Mouse (Mus musculus): Measurements from ENCODE around the gene Ttll5.

The Ttll5 gene

DNA sequence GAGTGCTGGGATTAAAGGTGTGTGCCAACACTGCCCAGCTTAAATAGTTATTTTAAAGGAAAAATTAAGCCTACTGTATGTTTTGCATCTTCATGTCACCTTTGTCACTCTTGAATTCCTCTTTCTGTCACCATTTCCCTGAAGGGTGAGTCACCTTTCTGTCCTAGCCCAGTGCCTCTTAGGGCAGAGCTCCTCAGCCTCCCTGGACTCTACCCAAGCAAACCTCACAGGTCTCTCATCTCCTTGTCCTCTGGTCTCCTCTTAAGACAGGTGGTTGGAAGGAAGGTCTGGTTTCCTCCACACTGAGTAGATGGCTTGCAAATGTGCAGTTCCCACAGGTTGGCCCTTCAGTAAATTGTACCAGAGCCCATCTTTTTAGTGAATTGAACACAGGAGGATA lies 143.4 kb downstream of the Ttll5 start:
- no peak for DNase-seq (ENCODE audit: low read depth, low spot score)

DNA sequence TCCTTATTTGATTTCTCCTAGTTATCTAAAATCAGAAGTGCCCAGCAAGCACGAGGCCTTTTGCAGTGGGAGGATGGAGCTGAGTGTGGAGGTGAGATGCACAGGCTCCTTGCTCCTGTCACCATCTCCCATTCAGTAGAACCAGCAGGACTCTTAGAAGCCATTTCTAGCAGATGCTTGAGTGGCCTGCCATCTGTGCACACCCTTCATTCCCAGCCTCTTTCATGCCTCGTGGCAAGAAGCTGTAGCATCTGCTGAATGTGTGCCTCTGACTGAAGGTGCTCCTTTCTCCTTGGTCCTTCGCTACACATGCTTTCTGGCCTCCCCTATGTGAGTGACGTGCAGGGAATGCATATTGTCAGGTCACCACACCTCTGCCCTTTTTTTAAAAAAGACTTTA lies 143.9 kb downstream of the Ttll5 start:
- no peak for DNase-seq (ENCODE audit: low read depth, low spot score)

- DNase-seq (ENCODE audit: low read depth, low spot score): peak; percentile 37
Measured at GRCm38 (mm10) chr12:85969571-85969970, 145.1 kb downstream of the Ttll5 start.

GRCm38 (mm10) chr12:85970191-85970590 lies 145.7 kb downstream of the Ttll5 start:
- no peak for DNase-seq (ENCODE audit: low read depth, low spot score)

GRCm38 (mm10) chr12:85970803-85971202 lies 146.3 kb downstream of the Ttll5 start:
- DNase-seq (ENCODE audit: low read depth, low spot score): no peak

DNA sequence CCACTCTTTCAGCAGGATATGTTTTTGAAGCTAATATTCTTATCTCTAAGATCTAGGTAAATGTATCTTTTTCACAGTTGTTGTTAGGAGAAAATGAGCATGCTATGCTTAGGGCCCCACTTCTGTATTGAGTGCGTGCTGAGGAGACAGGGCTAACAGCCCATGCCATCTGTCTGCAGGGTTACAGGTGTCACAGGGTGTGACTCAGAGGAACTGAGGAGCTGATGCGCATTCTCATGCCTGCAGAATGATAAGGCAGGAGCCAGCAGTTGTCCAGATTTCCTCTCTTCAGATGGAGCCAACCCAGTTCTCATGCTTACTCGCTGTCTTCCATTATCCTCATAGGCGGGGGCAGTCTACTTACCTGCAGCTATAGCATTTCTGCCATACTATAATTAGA lies 147.2 kb downstream of the Ttll5 start:
- DNase-seq (ENCODE audit: low read depth, low spot score): no peak

DNA sequence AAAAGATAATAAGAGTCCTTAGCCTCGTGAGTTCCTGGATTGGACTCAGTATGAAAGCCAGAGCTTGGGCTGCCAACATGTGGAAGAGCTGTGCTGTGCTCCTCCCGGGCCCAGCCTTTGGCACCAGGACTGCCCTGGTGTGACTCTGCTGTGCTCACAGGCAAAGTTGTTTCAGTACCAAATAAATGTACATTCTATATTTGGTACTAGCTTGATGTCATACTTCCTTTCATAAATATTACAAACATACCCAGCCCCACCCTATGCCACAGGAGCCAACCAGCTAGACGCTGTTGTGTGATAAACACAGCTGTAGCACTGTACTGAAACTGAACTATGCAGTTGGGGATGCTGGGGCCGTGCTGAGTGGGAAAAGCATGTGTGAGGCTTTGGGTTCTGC lies 149.1 kb downstream of the Ttll5 start:
- DNase-seq (ENCODE audit: low read depth, low spot score): no peak

- DNase-seq (ENCODE audit: low read depth, low spot score): no peak
Measured at GRCm38 (mm10) chr12:85974030-85974429, 149.6 kb downstream of the Ttll5 start.

- DNase-seq (ENCODE audit: low read depth, low spot score): no peak
Measured at GRCm38 (mm10) chr12:85979996-85980395, 155.5 kb downstream of the Ttll5 start.

- DNase-seq (ENCODE audit: low read depth, low spot score): no peak
Measured at GRCm38 (mm10) chr12:85985524-85985923, 161.1 kb downstream of the Ttll5 start.

- no peak for DNase-seq (ENCODE audit: low read depth, low spot score)
Measured at GRCm38 (mm10) chr12:85986024-85986423, 161.6 kb downstream of the Ttll5 start.

GRCm38 (mm10) chr12:85986540-85987443 lies 162.3 kb downstream of the Ttll5 start:
- DNase-seq (ENCODE audit: low read depth, low spot score): no peak

- DNase-seq (ENCODE audit: low read depth, low spot score): no peak
Measured at GRCm38 (mm10) chr12:85987444-85987889, 163.0 kb downstream of the Ttll5 start.

GRCm38 (mm10) chr12:85988121-85988520 lies 163.7 kb downstream of the Ttll5 start:
- DNase-seq (ENCODE audit: low read depth, low spot score): no peak

DNA sequence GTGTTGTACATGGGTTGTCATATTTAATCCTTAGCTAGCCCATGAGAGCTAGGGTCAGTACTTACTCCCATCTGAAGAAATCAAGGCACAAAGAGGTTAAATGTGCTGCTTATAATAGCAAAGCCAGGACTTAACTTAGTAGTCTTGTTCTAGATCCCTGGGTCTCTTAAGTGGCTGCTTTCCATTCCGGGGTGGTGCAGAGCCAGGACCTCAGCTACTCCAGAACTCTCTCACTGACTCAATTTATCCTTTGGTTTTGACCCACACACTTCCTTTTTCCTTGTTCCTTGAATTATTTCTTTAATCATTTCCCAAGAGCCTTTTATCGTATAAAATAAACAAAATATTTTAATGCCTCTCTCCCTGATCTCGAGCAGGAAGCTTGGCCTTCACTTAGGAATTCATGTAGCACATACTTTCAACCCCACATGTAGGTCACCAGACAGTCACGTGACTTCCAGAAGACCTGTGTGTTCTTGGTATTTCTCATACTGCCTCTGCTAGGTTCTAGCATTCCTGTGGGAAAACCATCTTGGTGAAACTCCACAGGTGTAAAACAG lies 164.4 kb downstream of the Ttll5 start:
- DNase-seq (ENCODE audit: low read depth, low spot score): no peak

DNA sequence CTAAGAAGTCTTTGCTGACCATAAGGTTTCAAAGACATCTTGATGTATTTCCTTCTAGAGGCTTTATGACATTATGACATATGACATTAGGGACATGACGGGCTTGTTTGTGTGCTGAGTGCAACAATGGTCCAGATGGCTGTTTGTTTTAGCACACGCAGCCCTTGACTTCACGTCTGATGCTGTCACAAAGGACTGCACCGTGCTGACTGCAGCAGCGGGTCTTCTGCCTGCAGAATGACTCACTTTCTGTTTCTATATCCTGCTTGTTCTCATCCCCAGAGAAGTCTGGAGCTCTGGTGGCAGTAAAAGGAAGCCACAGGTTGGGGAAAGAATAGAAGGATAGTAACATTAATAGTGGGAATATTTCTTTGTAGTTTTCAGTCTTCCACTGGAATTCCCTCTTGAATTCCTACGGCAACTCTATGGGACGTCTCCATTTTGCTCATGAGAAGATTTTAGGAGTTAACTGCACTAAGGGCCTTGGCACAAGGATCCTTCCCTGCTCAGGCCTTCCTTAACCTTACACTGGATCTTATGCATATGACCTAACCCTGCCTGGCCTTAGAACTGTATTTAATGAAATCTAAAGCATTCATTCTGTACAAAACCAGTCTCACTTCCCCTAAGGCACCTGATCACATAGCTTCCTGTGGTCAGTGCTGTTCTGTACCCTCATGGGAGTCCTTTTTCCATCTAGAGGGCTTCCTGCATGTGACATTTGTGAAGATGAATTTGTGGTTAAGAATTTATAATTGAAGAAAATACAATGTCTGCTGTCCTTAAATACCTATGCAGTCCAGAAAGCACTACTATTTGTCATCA lies 167.8 kb downstream of the Ttll5 start:
- no peak for DNase-seq (ENCODE audit: low read depth, low spot score)

- no peak for DNase-seq (ENCODE audit: low read depth, low spot score)
Measured at GRCm38 (mm10) chr12:85992838-85993234, 168.4 kb downstream of the Ttll5 start.

DNA sequence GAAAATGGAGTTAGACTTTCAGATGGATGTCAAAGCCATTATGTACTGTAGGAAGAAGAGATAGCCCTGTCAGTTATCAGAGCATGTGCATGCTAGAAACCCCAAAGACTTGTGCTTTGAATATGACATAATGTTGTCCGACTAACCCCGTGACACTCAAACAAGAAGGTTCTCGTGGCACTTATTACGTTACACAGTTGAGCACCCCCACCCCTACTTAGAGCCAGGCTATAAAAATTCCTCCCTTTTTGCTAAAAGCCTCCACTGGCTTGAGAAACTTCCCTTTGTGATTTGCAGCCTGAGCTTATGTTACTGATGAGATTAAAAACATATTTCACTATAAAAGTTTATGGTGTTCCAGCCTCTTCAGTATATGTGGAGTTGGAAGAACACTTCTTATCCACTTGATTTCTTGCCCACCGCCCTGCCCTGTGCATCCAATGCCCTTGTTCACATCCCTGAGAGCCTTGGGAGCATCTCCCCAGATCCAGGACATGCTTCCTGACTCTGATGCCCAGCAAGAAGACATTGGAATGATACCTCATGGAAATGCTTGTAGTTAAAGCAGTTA lies 169.4 kb downstream of the Ttll5 start:
- DNase-seq (ENCODE audit: low read depth, low spot score): no peak

DNA sequence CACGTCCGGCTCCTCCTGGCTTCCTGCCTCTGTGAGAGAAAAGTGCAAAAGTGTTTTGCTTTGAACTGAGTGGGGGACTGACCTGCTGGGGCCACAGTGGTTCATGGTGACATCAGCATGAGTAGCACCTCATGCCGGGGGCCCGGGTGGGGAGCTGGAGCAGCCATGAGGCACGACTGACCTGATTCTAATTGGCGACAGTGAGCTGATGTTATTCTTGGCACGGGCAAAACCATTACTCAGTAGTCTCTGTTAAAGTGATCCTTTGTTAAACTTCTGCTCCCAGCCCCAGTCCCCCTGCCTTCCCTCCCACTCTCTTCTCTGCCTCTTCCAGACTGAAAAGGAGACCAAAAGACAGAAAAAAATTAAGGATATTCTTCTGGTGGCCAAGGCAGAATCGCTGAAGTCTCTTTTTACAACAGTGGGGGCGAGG lies 176.2 kb downstream of the Ttll5 start:
- DNase-seq (ENCODE audit: low read depth, low spot score): no peak

GRCm38 (mm10) chr12:86001120-86001655 lies 176.7 kb downstream of the Ttll5 start:
- no peak for DNase-seq (ENCODE audit: low read depth, low spot score)

- no peak for DNase-seq (ENCODE audit: low read depth, low spot score)
Measured at GRCm38 (mm10) chr12:86004627-86005026, 180.2 kb downstream of the Ttll5 start.

DNA sequence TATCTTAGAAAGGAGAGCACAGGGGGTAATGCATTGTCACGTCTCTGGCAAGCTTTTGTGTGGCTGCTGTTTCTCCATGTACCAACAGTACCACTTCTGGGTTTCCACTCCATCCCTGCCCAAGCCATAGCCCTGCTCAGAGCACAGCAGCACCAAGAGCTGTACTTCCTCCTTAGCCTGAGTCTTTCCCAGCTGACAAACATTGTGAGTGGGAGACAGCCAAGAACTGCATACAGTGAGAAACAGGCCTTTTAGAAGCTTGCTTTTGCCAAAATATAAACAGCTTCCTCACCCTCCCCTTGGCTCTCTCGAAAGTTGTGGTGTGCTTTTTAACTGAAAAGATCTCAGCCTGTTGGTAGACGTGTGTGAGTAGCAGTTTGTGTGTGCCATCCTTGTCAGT lies 182.9 kb downstream of the Ttll5 start:
- no peak for DNase-seq (ENCODE audit: low read depth, low spot score)
